Mouse (Mus musculus) kidney, adult 11 months (tissue): ENCODE data around the gene Olfr649.
A peak's percentile ranks its signal among the peaks of the same experiment; 100 is the strongest.

Experiments used
- DNase-seq: peaks from one replicate; pipeline ENCODE4 v3.0.0; 2022

The Olfr649 gene

DNA sequence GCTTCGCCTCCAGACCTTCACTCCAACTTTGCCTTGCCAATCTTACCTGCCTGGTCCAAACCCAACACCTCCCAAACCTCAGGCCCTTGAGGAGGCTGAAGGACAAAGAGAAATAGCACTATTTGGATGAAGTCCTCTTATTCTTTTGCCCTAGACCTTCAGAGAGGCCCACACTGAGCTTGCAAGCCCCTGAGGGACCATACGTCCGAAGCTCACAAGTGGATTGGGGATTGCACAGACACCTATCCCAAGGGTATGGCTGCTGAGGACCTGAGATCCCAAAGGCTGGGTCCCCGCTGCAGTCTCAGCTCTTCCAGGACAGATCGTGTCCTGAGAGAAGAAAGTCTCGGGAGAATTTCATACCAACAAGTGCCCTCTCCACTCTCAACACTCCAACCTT, at the start of gene Olfr649:
Gene Olfr649, minus strand, starts transcription at position 101 of the 400 bp plus-strand sequence.
- no peak for DNase-seq

- DNase-seq: peak; percentile 77
These were observed 48.7 kb upstream of the Olfr649 start, which contains the start of gene Trim34a for GRCm38 (mm10) chr7:104244287-104245181. Gene Trim34a (plus strand): TSS chr7:104244457.

DNA sequence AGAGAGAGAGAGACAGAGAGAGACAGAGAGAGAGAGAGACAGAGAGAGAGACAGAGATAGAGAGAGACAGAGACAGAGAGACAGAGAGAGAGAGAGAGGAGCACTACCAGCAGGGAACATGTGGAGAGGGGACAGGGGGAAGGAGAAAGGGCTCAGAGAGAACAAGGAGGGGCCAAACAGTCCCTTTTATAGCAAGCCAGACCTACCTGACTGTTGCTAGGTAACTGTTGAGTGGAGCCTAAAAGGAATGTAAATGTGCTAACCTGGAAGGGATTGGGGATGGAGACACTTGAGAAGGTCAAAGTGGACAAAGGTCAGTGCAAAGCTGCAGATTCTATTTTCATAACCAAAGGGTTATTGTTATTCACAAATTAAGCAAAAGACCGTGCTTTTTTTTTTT, 47.8 kb upstream of the Olfr649 start:
- no peak for DNase-seq

DNA sequence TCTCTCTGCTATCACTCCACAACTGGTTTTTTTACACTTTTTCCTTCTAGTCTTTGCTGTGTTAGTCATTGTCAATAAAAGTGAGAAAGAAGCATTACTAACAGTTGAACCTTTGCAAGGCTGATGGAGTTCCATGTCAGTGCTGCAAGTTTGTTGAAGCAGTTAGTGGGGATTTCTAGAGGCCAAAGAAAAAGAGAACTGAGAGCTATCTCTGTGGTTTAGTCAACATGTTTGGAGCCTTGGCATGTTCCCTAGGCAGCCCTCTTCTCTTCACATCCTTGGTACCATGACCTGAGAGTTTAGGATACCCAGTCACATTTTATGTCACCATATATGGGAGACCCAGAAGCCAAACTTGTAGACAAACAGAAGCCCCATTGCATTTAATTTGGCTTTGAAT, 45.1 kb upstream of the Olfr649 start:
- no peak for DNase-seq

- DNase-seq: peak; percentile 10
These were observed 35.4 kb upstream of the Olfr649 start for GRCm38 (mm10) chr7:104231203-104231602.

DNA sequence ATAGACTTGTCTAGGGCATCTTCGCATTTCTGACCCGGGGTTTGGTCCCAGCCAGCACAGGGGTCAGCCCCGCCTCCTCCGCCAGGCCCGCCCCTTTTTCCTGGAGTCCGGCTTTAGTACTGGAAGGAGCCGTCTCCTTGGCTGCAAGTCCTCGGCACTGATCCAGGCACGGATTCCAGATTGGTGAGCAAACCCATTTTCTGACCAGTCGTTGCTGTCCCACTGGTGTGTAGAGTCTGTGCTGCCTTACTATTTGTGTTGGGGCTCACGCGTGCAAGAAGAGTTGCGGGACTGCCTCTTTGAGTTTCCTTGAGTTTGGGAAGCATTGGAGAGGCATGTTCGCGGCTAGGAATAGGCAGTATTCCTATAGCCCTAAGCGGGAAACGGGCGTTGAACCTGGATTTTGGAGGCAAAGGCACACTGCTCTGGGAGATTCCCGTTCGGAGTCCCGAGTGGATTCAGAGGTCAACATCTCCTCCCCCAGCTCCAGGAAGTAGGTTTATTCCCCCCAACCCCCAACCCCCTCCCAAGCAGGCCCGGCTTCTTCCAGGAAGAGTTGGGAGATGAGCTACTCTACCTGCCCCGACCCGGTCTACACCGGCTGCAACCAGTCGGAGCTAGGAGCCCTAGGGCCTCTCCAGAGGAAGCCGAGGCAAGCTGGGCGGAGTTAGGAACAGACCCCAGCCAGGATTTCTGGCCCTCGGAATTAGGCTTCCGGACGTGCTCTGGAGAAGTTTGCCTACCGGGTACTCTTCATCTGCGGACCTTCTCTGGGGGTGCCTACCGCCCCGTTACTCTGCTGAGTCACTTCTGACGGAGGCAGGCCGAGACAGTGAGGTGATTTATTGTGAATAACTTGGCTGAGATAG, 23.1 kb upstream of the Olfr649 start, which contains the start of gene Trim6:
Gene Trim6, plus strand, starts transcription at position 93 of the 869 bp plus-strand sequence.
- peak; percentile 85 for DNase-seq

GRCm38 (mm10) chr7:104217881-104218280, 22.1 kb upstream of the Olfr649 start:
- DNase-seq: no peak

GRCm38 (mm10) chr7:104216011-104216535, 20.3 kb upstream of the Olfr649 start:
- DNase-seq: no peak

DNA sequence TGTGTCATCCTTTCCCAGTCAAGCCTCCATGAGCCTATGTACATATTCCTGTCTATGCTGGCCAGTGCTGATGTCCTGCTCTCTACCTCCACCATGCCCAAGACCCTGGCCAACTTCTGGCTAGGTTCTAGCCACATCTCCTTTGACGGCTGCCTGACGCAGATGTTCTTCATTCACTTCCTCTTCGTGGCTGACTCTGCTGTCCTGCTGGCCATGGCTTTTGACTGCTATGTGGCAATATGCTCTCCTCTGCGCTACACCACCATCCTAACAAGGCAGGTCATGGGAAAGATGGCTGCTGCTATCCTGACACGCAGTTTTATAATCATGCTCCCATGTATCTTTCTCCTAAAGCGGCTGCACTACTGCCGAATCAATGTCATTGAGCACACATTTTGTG, 10.4 kb upstream of the Olfr649 start:
- DNase-seq: no peak

DNA sequence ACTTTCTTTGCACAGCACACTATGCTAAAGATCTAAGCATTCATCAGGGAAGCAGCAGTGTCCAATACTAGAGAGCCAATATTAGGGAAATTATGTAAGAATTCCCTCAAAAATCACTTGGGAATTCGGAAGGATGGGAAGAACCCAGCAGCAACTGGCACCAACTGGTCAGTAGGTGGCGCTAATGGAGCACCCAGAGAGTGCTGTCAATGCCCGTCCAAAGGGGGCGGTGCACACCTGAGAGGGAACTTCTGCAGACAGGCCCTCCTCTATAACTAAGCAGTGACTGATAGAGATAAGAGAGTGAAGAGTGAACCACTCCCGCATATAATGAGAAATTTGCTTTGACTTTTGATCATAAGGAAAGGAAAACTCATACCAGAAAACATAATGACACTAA, 4.0 kb upstream of the Olfr649 start:
- DNase-seq: peak; percentile 46

- DNase-seq: no peak
These were observed 4.5 kb downstream of the Olfr649 start for GRCm38 (mm10) chr7:104191275-104191674.

- no peak for DNase-seq
These were observed 12.5 kb downstream of the Olfr649 start, which contains the start of gene Olfr648 for GRCm38 (mm10) chr7:104183292-104183691. Gene Olfr648 (minus strand): TSS chr7:104183392.

- DNase-seq: no peak
These were observed 16.7 kb downstream of the Olfr649 start for GRCm38 (mm10) chr7:104179074-104179473.

DNA sequence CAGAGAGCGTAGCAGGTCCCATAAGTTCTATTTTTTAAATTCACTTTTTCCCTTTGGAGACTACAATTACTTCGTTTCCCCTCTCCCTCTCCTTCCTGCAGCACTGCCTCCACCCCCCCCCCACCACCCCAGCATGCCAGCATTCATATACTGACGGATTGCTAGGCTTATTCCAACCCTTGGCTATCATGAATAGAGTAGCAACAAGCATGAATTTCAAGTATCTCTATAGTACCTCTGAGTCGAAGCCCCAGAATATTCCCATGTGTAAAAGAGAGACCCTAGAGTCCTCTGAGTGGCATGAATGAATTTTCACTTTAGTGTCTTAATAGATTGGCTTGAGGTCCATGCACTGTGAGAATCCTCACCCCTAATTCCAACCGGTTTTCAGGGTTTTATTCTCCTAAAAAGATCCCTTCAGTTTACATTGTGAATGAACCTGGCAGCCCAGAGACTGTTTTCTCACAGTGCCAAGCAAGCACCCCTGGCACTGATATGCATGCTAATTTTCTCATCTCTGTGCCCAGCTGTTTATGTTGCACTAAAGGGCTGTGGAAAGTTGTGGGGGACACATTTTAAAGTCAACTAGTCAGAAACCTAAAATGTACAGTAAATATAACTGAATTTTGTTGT, 17.2 kb downstream of the Olfr649 start:
- DNase-seq: no peak

- DNase-seq: no peak
These were observed 20.7 kb downstream of the Olfr649 start for GRCm38 (mm10) chr7:104175085-104175484.

DNA sequence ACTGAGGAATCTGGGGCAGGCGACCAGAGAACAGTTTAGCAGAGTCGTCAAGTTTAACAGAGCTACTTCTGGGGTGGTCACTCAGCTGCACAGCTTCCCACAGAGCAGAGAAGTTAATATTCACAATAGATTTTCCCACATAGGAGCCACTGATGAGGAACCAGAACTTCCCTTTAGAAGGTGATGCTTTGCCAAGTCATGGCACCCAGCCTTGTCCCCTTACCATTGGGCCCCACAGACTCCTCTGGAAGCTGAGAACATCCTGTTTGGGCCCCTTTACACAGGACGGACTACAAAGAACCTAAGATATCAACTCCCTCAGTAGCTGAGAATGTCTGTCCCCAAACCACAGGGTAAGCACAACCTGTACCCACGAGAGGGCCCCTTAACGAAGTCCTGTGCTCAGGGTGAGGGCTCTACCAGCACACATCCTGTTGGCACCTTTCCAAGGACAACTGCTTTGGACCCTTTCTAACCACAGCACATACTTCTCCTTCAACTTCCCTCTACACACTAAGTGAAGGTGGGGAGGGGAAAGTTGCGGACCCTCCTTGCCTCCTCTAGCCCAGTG, 26.1 kb downstream of the Olfr649 start:
- no peak for DNase-seq

DNA sequence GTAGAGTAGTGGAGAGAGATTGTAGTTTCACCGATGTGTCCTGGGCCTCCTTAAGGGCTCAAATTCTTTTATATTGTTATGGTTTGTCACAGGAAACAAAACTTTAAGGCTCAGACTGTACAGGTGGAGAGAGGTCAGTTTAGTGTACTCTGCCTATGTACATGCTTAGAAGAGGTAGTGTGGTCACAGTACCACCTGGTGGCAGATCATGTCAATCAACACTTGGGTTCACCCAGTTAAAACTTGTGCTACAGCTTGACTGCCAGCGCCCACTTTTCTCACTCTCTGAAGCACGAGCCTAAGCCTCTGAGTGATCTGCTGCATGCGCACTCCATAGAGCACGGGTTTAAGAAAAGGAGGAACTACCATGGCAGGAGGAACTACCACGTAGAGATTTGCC, 28.7 kb downstream of the Olfr649 start:
- DNase-seq: no peak

DNA sequence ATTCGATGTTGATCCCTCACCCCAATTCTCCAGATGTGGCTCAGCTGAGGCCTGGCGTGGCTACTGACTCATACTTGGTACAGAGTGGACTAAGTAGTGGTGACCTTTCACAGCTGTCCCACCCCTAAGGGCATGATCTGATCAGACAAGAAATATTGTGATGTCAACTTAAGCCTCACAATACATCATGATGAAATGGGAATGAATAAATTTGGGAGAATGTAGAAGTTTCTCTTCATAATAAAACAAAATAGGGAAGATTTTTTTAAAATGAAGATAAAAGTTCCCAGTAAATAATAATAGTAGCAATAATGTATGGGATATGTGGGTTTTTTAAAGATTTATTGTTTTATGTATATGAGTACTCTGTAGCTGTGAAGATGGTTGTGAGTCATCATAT, 45.3 kb downstream of the Olfr649 start, which contains the start of gene Ubqlnl:
Gene Ubqlnl, minus strand, starts transcription at position 101 of the 400 bp plus-strand sequence.
- DNase-seq: no peak

DNA sequence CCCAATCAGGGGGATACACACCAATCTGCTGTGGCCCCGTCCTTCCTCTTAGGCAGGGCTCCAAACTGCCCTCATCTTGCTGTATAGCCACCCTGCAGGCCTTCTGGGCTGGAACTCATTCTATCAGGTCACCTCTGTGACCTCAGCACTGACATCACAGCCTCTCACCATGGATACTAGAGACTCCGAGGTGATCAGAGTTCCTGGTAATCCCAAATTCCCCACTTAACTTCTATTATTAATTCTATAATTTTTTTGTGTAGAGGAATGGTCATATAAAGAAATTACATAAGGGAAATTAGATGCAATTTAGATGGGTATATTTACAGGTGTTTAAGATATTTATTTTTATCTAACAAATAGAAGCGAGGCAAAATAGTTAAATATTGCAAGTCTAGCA, 52.6 kb downstream of the Olfr649 start, which contains the start of gene Ubqln3:
Gene Ubqln3, minus strand, starts transcription at position 101 of the 400 bp plus-strand sequence.
- no peak for DNase-seq
